Comparison of ENCODE assay signal across 8 mouse cellular contexts in genomic region chr16:26581048-26581912, GRCm38 (mm10). TPM values are rescaled to one million over a fixed set of nuclear protein-coding genes. Genes with fewer than 3 reads are reported as not detected.
DNase-seq lines count a peak whose midpoint lies in the region; ATAC-seq lines count a peak whose summit lies in the region.

TSS of gene Il1rap (plus strand) at chr16:26581704.

- peaks cover 23% of the 10 kb centered on the region for H3K4me1 ChIP-seq in megakaryocyte, embryonic 14.5 days

- H3K9me3 ChIP-seq in megakaryocyte, embryonic 14.5 days = no peaks in the 10 kb centered on the region

- H3K27me3 ChIP-seq in megakaryocyte, embryonic 14.5 days (replicated peaks) = peaks cover 3% of the 10 kb centered on the region

- DNase-seq in adrenal gland, adult 18-20 months (ENCODE audit: low spot score in 2 of 2) = peak; percentile 91 to 96
- DNase-seq in embryo, embryonic 10.5 days (ENCODE audit: low spot score) = peak; percentile 92
- DNase-seq in gastrocnemius, postnatal 14 days = peak; percentile 95
- peak; percentile 85 to 96 for DNase-seq in left cerebral cortex, adult 9 months (ENCODE audit: low spot score in 2 of 2)
- peak; percentile 94 to 96 for DNase-seq in right cerebral cortex, adult 2 months (ENCODE audit: low spot score in 2 of 2)
- DNase-seq in urinary bladder, postnatal 10 days (ENCODE audit: low spot score) = peak; percentile 69

- peak; percentile 96 for ATAC-seq in inflammation-experienced regulatory T-cells, adult 6 months

- no peaks in the 10 kb centered on the region for H3K36me3 ChIP-seq in megakaryocyte, embryonic 14.5 days (replicated peaks; ENCODE audit: low read length)

- intact Hi-C loops in gastrocnemius, postnatal 14 days (cut with DNase I; ENCODE audit: low total_unique reads) = no loop called here

- peak within 1 kb of the TSS; percentile 97 for H3K4me3 ChIP-seq in megakaryocyte, embryonic 14.5 days (replicated peaks)

RNA-seq across cellular contexts. Expression of gene Il1rap, which starts in this region (rescaled TPM):
- total RNA-seq in adrenal gland, adult 18-20 months (2021) = 1 to 10 TPM; 3.0 to 9.5 TPM
- 1 to 10 TPM; 3.2 to 3.3 TPM for total RNA-seq in gastrocnemius, postnatal 14 days (2021)
- 10 to 100 TPM in 1 of 3 experiments, 1 to 10 TPM in 2; 9.1 to 10.7 (median 9.8) TPM for polyA plus RNA-seq in inflammation-experienced regulatory T-cells, adult 6 months (2017; shearing (Covaris generic))
- 0.23 TPM in 1 of 2 replicates, not detected in the other for polyA plus RNA-seq in megakaryocyte, embryonic 14.5 days (2012; ENCODE audit: insufficient read depth, low replicate concordance)

Comparison
In these comparisons a context has a peak if more than half of its experiments do, and no peak if none do; other contexts are left out.
1. Peak in every context shown above with its lines: DNase-seq, ATAC-seq and H3K4me3 ChIP-seq.